Mouse (Mus musculus) CH12F3 (cell line): ENCODE data around the gene Mest.

Source experiments
- in situ Hi-C: fragments of 300-500 bp; cut with MboI; formaldehyde crosslinking; loops from 2 replicates; pipeline ENCODE4 v1.14.3; 2020; ENCODE audit warnings: low sequenced_read_pairs

Gene Mest

DNA sequence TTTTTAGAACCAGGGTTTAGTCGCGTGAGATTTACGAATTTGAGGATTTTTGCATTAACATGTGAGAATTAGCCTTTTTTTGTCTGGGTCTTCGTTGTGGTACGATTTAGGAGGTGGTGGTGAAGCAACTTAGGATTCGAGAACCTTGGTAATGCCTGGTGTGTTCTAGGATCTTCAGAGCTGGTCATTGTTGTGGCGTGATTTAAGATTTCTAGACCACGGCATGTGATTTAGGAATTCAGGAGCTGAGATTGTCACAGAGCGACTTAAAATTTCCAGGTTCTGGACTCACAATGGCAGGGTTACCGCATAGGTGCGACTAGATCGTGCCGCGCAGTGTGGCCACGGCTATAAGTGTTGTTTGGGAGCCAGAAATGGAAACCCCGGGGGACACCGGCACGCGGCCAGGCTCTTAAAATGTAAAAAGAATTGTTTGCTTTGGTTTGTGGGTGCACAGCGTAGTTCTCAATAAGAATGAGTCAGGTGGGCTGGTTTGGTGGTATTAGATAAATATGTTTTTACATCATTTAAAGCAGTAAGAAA, 15.2 kb downstream of the Mest start:
- in situ Hi-C loops = no loop called here

DNA sequence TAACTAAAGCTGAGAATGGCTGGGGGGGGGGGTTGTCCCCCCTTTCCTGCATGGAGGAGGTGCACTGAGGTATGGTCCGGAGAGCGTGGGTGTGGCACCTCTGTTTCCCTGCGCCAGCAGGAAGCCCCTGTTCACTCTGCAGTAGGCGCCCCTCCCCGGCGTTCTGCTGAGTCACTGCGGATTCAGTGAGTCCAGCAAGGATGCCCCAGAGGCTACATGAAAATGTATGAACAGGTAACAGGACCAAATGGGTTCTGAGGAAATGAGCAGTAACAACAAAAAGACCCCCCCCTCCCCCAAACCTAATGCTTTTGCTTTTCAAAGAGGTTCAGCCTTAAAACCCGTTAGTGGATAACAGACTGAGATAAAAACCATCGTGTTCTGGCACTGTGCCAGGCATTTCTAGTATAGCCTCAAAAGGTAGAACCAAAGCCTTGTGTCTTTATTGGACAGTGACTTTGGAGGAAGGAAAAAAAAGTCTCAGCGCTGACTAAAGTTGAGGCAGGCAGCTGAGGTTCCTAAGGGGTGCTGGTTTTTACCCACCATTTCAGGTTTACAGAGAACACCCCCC, 15.9 kb downstream of the Mest start:
- in situ Hi-C loops = no loop called here

DNA sequence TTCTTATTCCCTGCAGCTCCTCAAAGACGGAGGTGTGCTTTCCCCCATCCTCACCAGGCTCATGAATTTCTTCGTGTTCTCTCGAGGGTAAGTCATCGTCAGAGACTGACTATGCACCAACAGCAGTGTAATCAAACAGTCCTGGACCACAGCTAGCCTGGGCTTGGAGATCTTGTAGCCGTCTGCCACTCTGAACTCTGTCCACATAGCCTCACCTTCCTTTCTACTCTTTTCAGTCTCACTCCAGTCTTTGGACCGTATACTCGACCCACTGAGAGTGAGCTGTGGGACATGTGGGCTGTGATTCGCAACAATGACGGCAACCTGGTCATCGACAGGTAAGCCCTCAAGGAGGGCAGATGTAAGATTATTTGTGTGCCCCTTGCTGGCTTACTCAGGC, 21.5 kb downstream of the Mest start:
- in situ Hi-C loops = no loop called here

DNA sequence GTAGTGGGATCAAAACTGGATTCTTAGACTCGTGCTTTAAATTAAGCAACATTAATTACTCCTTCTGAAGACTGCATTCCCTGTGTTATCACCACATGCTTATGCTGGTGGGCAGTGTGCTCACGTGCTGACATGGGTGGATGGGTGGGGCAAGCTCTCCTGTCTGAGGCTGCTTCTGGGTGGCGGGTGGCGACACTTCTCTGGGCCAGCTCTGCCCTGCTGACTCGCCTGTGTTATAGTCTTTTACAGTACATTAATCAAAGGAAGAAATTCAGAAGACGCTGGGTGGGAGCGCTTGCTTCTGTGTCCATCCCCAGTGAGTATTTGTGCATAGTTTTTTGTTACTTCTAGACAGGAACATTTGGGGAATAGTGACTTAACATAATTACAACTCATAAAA, 22.2 kb downstream of the Mest start:
- in situ Hi-C loops = no loop called here

DNA sequence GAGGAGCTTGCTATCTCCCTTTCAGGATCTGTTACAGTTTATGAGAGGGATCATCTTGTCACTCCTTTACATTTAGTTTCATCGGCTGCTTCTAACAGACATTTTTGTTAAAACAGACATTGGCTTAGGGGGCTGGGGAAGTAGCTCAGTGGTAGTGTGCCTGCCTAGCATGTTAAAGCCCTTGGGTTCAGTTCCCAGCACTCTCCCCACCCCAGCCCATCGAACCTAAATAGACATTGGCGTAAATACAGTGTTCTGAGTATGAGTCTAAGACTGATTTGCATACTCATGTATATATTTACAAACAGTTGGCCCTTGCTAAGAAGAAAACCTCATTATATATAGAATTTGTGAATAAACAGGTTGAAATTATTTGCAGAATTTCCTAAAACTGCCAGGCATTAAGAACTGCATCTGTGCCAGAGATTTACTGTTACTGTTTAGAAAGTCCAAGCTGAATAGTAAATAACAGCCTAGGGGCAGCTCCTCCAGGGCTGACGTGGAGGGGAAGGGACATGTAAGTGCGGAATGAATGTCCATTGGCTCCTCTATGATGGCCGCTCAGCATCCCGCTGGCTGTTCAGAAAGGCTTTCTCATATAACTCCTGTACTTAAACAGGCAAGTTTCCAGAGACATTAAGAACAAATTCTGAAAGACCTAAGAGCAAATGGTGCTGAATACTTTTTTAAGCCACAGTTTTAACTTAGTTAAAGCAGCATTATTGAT, 24.4 kb downstream of the Mest start:
- in situ Hi-C loops = no loop called here

DNA sequence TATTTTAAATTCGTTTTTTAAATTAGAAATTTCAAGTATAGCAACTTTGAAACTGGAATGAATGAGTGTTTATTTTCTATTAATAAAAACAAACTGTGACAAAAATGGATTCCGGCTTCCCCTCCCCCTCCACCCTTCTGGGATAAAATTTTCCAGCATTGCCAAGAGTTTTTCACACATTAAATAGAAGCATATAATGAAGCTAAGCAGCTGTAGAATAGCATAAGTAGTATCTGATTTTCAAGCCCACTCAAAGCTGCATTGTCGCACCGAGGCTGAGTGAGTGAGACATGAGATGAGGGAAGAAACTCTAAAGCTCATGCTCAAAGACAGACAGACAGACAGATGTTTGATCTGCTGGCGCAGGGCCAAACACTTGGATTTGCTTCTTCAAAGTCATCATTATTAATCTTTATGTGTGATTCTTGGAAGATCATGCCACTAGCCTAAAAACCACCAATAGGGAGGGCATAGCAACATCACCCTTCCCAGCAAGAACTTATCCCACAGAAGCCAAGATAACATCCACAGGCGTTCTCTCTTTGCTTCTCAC, 25.1 kb downstream of the Mest start:
- in situ Hi-C loops = no loop called here

DNA sequence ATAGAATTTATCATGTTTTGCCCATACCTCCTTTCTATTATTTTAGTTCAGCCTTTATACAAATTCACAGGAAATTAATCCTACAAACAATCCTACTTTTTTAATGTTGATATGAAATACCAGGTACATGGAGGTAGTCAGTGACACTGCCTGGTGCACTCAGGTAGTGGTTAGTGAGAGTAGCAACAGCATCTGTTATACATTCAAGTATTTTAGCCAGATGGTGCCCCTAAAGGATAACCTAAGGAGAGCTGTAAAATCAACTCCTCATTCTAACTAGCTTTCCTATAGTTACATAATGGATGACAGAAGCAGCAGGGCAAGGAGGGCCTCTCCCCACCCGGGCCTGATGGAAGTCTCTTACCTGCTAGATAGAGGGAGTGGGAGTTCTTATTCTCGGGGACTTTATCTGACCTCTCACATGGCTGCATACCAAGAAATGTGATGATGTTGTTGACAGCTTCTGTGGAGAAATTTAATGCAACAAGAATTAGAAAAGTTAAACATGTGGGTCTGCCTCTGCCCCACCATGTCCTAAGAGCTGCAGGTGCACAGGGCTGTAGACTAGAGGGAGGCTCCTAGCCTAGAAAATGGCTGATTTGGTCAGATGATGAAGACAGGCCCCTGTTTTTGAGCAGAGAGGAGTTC, 25.8 kb downstream of the Mest start:
- in situ Hi-C loops = no loop called here

DNA sequence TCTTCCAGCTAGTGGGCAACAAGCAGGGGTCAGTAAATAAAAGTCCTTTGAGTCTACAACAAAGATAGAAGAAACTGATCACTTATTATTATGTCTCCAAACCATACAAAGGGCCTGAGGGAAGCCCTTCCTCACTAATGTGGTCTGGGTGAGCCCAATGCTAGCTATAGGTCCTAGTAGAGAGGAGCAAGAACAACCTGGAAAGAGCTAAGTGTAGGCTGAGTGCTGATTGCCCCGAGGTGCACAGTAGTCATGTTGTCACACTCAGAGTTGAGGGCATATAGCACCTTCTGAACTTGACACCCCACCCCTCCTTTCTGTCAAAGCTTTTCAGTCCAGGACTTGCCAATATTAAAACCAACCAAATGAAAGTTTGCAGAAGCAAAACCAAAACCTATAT, 26.5 kb downstream of the Mest start:
- in situ Hi-C loops = no loop called here

DNA sequence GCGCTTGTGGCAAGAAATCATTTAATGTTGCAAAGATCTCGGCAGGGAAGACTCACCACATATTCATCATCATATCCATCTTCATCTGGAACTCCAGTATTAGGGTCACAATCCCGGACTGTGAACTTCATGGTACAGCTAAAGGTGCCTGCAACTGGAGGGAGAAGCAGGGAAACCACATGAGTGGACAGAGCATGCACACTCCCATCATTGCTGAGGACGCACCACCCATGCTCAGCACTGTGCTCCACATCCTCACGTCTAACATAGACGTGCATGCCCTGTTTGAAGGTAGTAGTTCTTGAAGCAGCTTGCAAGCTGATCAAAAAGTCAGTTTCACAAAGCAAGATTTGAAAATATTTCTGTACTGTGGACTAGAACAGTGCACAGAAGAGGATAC, 27.1 kb downstream of the Mest start:
- in situ Hi-C loops = no loop called here

DNA sequence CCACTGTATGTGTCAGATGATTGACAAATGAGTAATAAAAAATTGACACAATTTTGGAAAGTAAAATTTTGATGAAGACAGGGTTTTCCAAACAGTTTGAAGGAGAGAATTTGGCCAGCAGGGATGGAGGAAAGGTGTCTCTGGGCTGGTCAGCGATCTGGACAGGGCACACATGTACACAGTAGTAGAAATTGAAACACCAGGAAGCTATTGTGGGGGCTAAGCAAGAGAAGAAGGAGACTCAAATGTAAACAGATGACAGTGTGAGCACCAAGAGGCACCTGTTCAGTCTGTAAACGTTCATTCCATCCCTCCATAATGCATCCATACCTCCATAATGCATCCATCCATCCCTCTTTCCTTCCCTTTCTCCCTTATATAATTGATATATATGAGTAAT, 27.9 kb downstream of the Mest start:
- in situ Hi-C loops = no loop called here
